Mouse (Mus musculus): ENCODE data around the gene Rprd1b.
"Not testable (repeated sequence)": the region's sequence is repeated elsewhere in the genome, so short reads cannot be mapped to it uniquely, and the experiment has no call there.

Rprd1b gene

GRCm38 (mm10) chr2:158043504-158043903 is 15.2 kb downstream of the Rprd1b start:
- DNase-seq (ENCODE audit: low read depth, low spot score) = no peak

GRCm38 (mm10) chr2:158046186-158046585 is 17.9 kb downstream of the Rprd1b start:
- DNase-seq (ENCODE audit: low read depth, low spot score) = no peak

- peak; percentile 70 for DNase-seq (ENCODE audit: low read depth, low spot score)
Measured at GRCm38 (mm10) chr2:158047903-158048302, 19.6 kb downstream of the Rprd1b start.

- DNase-seq (ENCODE audit: low read depth, low spot score) = no peak
Measured at GRCm38 (mm10) chr2:158048718-158049117, 20.4 kb downstream of the Rprd1b start.

- no peak for DNase-seq (ENCODE audit: low read depth, low spot score)
Measured at GRCm38 (mm10) chr2:158050116-158050515, 21.8 kb downstream of the Rprd1b start.

GRCm38 (mm10) chr2:158054596-158054995 is 26.3 kb downstream of the Rprd1b start:
- DNase-seq (ENCODE audit: low read depth, low spot score) = no peak

GRCm38 (mm10) chr2:158055383-158055782 is 27.1 kb downstream of the Rprd1b start:
- not testable (repeated sequence) for DNase-seq (ENCODE audit: low read depth, low spot score)

- no peak for DNase-seq (ENCODE audit: low read depth, low spot score)
Measured at GRCm38 (mm10) chr2:158057030-158057429, 28.7 kb downstream of the Rprd1b start.

GRCm38 (mm10) chr2:158058534-158058933 is 30.2 kb downstream of the Rprd1b start:
- no peak for DNase-seq (ENCODE audit: low read depth, low spot score)

GRCm38 (mm10) chr2:158059666-158060105 is 31.4 kb downstream of the Rprd1b start:
- no peak for DNase-seq (ENCODE audit: low read depth, low spot score)

- DNase-seq (ENCODE audit: low read depth, low spot score) = no peak
Measured at GRCm38 (mm10) chr2:158063036-158063435, 34.7 kb downstream of the Rprd1b start.

GRCm38 (mm10) chr2:158064571-158065048 is 36.3 kb downstream of the Rprd1b start:
- peak; percentile 98 for DNase-seq (ENCODE audit: low read depth, low spot score)

- DNase-seq (ENCODE audit: low read depth, low spot score) = no peak
Measured at GRCm38 (mm10) chr2:158065064-158065463, 36.8 kb downstream of the Rprd1b start.

GRCm38 (mm10) chr2:158066456-158066855 is 38.2 kb downstream of the Rprd1b start:
- no peak for DNase-seq (ENCODE audit: low read depth, low spot score)

- no peak for DNase-seq (ENCODE audit: low read depth, low spot score)
Measured at GRCm38 (mm10) chr2:158067260-158067824, 39.0 kb downstream of the Rprd1b start.

- DNase-seq (ENCODE audit: low read depth, low spot score) = no peak
Measured at GRCm38 (mm10) chr2:158068444-158068971, 40.2 kb downstream of the Rprd1b start.

GRCm38 (mm10) chr2:158070885-158071632 is 42.8 kb downstream of the Rprd1b start:
- no peak for DNase-seq (ENCODE audit: low read depth, low spot score)

GRCm38 (mm10) chr2:158071633-158071995 is 43.3 kb downstream of the Rprd1b start:
- DNase-seq (ENCODE audit: low read depth, low spot score) = no peak

GRCm38 (mm10) chr2:158074835-158075234 is 46.5 kb downstream of the Rprd1b start:
- DNase-seq (ENCODE audit: low read depth, low spot score) = no peak

- DNase-seq (ENCODE audit: low read depth, low spot score) = no peak
Measured at GRCm38 (mm10) chr2:158076690-158077089, 48.4 kb downstream of the Rprd1b start.

GRCm38 (mm10) chr2:158077981-158078380 is 49.7 kb downstream of the Rprd1b start:
- DNase-seq (ENCODE audit: low read depth, low spot score) = no peak

- DNase-seq (ENCODE audit: low read depth, low spot score) = no peak
Measured at GRCm38 (mm10) chr2:158078971-158079370, 50.7 kb downstream of the Rprd1b start.

GRCm38 (mm10) chr2:158079843-158080395 is 51.6 kb downstream of the Rprd1b start:
- DNase-seq (ENCODE audit: low read depth, low spot score) = no peak
